Mouse (Mus musculus) lung, adult 2 months (tissue): ENCODE data around the gene Pms1.

ENCODE experiments used
- CTCF ChIP-seq: fragments of 200-500 bp; IDR thresholded peaks from 2 replicates; pipeline ENCODE4 v1.5.1; 2011; ENCODE audit warnings: mild to moderate bottlenecking, low read length, control low read depth; ENCODE audit not compliant: insufficient read depth
- POLR2A ChIP-seq: fragments of 200-500 bp; IDR thresholded peaks from 2 replicates; pipeline ENCODE4 v1.6.1; 2011; ENCODE audit warnings: low read depth, mild to moderate bottlenecking, control low read depth, low read length, borderline replicate concordance; ENCODE audit errors: extremely low read depth

DNA sequence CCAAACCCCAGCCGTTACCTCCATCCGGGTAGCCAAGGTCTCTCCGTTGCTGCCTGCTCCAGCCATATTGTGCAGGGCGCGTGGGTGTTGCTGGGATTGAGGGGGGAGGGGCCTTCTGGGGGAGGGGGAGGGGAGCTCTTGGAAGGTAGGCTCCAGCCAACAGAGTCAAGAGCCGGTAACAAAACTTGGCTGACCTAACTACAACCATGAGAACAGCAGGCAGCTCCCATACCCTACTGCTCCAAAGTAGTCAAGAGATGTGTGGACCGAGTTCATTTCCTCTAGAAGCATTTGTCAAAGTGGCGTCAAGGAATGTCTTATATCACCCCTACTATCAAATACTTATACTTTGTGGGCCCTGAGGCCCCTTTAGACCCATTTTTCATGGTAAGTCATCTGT, 109.3 kb downstream of the Pms1 start, which contains the start of gene 1700019A02Rik:
- TF ChIP-seq POLR2A (no peak), CTCF (no peak)
